Mouse (Mus musculus) lung, postnatal 0 days (tissue): ENCODE results near the gene Sit1.

Source experiments
- CTCF ChIP-seq: IDR thresholded peaks from 2 replicates; pipeline ENCODE4 v1.5.1; 2016; ENCODE audit warnings: antibody characterized with exemption, mild to moderate bottlenecking
- EP300 ChIP-seq: IDR thresholded peaks from 2 replicates; pipeline ENCODE4 v1.6.1; 2016; ENCODE audit warnings: antibody characterized with exemption, mild to moderate bottlenecking, control low read depth

DNA sequence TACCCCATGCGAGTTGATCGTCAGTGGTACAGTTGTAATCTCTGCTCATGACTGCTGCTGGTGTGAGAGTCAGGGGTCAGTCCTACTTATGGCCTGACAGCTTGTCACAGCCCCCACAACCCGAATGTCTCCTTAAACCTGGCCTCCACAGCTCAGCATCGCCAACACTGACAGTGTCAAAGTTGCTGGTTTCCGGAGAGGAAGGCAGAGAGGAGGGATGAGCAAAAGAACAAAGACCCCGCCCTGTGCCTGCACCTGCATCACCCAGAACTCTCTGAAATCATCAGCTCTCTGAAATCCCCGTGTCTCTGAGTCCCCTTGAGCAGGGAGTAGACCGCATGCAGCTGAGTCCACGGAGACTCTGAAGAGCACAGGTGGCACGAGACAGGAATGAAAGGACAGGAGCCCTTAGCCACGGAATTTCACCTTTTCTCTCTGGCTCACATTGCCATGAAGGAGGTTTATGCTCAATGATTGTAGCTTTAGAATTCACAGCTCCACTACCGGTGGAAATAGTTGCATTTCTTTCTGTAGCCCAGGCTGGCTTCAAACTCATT, at the start of gene Sit1:
- no peak for TF ChIP-seq EP300
- TF ChIP-seq CTCF = no peak
